Mouse (Mus musculus) midbrain, embryonic 13.5 days (tissue): ENCODE results near the gene Myh7. TPM values are rescaled to one million over a fixed set of nuclear protein-coding genes. Genes with fewer than 3 reads are reported as not detected.
"Not testable (repeated sequence)": the region's sequence is repeated elsewhere in the genome, so short reads cannot be mapped to it uniquely, and the experiment has no call there.

ENCODE experiments used
- ATAC-seq: fragments of 200-750 bp; cut with Nextera tagmentation; 2 replicates; pipeline ENCODE4 v1.8.0; 2017; ENCODE audit warnings: mild to moderate bottlenecking, moderate TSS enrichment, moderate library complexity
- H3K27ac ChIP-seq: fragments of 300-500 bp; sonication (generic); 2 replicates; pipeline ENCODE4 v1.5.1; 2015; ENCODE audit warnings: inconsistent platforms, mild to moderate bottlenecking, moderate library complexity
- H3K27me3 ChIP-seq: fragments of 300-500 bp; sonication (generic); 2 replicates; pipeline ENCODE4 v1.6.1; 2015; ENCODE audit warnings: mild to moderate bottlenecking, inconsistent platforms
- H3K36me3 ChIP-seq: fragments of 300-500 bp; sonication (generic); 2 replicates; pipeline ENCODE4 v1.6.1; 2015; ENCODE audit warnings: mild to moderate bottlenecking, inconsistent platforms
- H3K4me1 ChIP-seq: fragments of 300-500 bp; sonication (generic); replicated peaks from 2 replicates; pipeline ENCODE4 v1.6.1; 2015; ENCODE audit warnings: inconsistent platforms
- H3K4me2 ChIP-seq: fragments of 300-500 bp; sonication (generic); replicated peaks from 2 replicates; pipeline ENCODE4 v1.6.1; 2015; ENCODE audit warnings: moderate library complexity, mild to moderate bottlenecking, inconsistent platforms
- H3K4me3 ChIP-seq: fragments of 300-500 bp; sonication (generic); replicated peaks from 2 replicates; pipeline ENCODE4 v1.5.1; 2015; ENCODE audit warnings: mild to moderate bottlenecking, inconsistent platforms
- H3K9ac ChIP-seq: fragments of 300-500 bp; sonication (generic); replicated peaks from 2 replicates; pipeline ENCODE4 v1.6.1; 2015; ENCODE audit warnings: mild to moderate bottlenecking, inconsistent platforms
- H3K9me3 ChIP-seq: fragments of 300-500 bp; sonication (generic); 2 replicates; pipeline ENCODE4 v1.6.1; 2016; ENCODE audit warnings: mild to moderate bottlenecking, inconsistent platforms
- WGBS: fragments of 180-500 bp; shearing (Covaris S2); methylation state at CpG from one replicate; pipeline ENCODE4 v1.1.7; 2015; 5-methylcytosine and 5-hydroxymethylcytosine counted together
- polyA plus RNA-seq: library from polyadenylated mRNA; unstranded; fragments of >200 nt; fragmentation: Nextera tagmentation; extraction: Ambion mirVana; gene quantifications from 2 replicates; pipeline ENCODE4 v1.2.1, GENCODE M21; 2015

Myh7 gene
- polyA plus RNA-seq, 1 experiment from 2014 or later: 4.6 TPM

DNA sequence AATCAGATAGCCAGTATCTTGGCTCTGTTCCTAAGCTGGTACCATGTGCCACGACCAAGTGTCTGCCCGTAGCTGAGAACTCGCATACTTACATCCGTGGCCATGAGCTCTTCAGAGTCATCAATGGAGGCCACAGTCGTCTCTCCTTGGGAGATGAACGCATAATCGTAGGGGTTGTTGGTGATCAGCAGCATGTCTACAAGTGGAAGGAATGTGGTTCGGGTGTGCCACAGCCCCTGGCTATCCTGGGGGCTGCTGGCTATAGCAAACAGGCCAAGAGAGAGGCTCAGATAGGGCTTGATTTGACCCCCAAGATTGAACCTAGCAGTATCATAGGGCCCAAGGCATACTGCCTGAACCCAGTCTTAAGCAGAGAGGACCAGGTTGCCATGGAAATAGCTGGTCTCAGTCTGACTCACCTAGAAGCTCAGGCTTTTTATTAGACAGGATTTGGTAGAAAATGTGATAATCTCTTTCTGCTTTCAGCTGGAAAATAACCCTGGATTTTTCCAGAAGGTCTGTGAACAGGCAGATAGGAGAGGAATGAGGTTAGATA is 4.5 kb downstream of the Myh7 start:
- Histone ChIP-seq H3K4me2 (no peak overlapping the region), H3K27me3 (no peaks in the 10 kb centered on the region), H3K4me3 (no peak overlapping the region), H3K27ac (peak overlapping the region; percentile 41; the same call in 1 of the 2 replicates), H3K9ac (no peak overlapping the region), H3K4me1 (peaks cover 14% of the 10 kb centered on the region), H3K36me3 (no peaks in the 10 kb centered on the region), H3K9me3 (no peaks in the 10 kb centered on the region)
- ATAC-seq: no peak
- 90% methylated on average over 8 of the region's 8 CpGs for WGBS

DNA sequence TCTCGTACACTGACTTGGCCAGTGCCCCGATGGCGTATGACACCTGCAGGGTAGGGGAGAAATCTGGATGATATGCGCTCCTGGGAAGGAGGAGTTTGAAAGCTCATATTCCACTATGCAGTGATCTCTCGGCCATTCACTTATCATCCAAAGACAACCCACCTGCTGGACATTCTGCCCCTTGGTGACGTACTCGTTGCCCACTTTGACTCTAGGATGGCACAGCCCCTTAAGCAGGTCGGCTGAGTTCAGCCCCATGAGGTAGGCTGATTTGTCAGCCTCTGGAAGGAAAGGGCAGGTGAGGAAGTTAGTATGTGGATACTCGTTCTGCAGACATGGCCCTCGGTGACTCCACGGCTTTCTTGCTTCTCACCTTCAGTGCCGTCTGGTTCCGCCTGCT is 5.5 kb downstream of the Myh7 start:
- no peaks in the 10 kb centered on the region for H3K27me3 ChIP-seq
- no peak overlapping the region for H3K27ac ChIP-seq
- H3K4me3 ChIP-seq: no peak overlapping the region
- no peak overlapping the region for H3K4me2 ChIP-seq
- no peak for ATAC-seq
- WGBS: 92% methylated on average over 13 of the region's 13 CpGs
- no peak overlapping the region for H3K9ac ChIP-seq
- peaks cover 3% of the 10 kb centered on the region for H3K4me1 ChIP-seq
- H3K9me3 ChIP-seq: no peaks in the 10 kb centered on the region
- H3K36me3 ChIP-seq: no peaks in the 10 kb centered on the region

DNA sequence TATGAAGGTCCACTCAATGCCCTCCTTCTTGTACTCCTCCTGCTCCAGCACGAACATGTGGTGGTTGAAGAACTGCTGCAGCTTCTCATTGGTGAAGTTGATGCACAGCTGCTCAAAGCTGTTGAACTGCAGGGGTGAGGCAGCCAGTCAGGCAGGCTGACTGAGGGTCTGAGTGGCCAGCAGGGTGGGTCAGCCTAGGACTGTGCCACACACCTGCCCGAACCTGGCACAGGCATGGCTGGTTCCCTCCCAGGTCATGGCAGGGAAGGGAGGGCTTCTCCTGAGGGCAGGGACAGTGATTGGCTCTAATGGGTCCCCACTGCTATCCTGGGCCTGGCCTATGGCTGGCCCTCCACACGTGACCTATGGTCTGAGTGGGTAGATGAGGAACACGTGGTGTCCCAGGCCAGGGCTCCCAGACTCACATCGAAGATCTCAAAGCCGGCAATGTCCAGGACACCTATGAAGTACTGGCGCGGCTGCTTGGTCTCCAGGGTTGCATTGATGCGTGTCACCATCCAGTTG is 6.0 kb downstream of the Myh7 start:
- H3K9me3 ChIP-seq: not testable (repeated sequence)

DNA sequence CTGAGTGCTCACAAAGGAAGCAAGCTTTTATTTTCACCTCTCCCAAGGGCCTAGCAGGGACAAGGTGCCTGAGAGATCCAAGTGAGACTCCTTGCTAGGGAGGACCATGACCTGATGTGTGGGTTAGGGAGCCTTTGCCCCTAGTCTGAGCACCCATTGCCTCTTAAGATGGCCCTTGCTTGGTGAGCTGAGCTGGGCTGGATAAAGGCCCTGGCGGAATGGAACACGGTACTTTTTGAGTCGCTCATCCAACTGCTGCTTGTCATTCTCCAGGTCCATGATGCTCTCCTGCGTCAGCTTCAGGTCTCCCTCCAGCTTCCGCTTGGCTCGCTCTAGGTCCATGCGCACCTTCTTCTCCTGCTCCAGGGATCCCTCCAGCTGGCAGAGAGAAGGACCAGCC is 12.5 kb downstream of the Myh7 start:
- Histone ChIP-seq H3K4me2 (no peak overlapping the region), H3K9me3 (no peaks in the 10 kb centered on the region), H3K9ac (no peak overlapping the region), H3K27ac (no peak overlapping the region), H3K4me3 (no peak overlapping the region), H3K36me3 (no peaks in the 10 kb centered on the region), H3K27me3 (no peaks in the 10 kb centered on the region), H3K4me1 (no peaks in the 10 kb centered on the region)
- no peak for ATAC-seq
- 95% methylated on average over 7 of the region's 7 CpGs for WGBS

More for the DNA sequence above, 6.0 kb downstream of the Myh7 start:
- not testable (repeated sequence) for H3K27ac ChIP-seq, H3K27me3 ChIP-seq, H3K4me1 ChIP-seq, ATAC-seq, H3K4me3 ChIP-seq, H3K9ac ChIP-seq, H3K36me3 ChIP-seq, H3K4me2 ChIP-seq
- 92% methylated on average over 9 of the region's 9 CpGs for WGBS

DNA sequence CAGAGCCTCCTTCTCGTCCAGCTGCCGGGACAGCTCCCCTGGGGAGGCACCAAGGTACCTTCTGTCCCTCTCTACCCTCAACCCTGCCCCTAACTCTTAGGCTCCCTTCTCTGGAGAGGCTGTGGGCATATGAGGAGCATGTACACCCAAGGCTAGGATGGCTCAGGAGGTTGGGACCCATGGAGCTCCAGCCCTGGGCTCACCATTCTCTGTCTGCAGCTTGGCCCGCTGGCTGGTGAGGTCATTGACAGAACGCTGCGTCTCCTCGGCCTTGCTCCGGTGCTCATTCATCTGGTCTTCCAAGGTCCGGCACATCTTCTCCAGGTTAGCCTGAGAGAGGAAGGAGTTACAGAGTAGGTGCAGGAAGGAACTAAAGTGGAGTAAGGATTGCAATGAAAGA is 15.8 kb downstream of the Myh7 start:
- H3K4me2 ChIP-seq: no peak overlapping the region
- no peak for ATAC-seq
- no peak overlapping the region for H3K4me3 ChIP-seq
- H3K27ac ChIP-seq: no peak overlapping the region
- H3K9ac ChIP-seq: no peak overlapping the region
- H3K4me1 ChIP-seq: peaks cover 10% of the 10 kb centered on the region
- H3K9me3 ChIP-seq: no peaks in the 10 kb centered on the region
- H3K27me3 ChIP-seq: no peaks in the 10 kb centered on the region
- H3K36me3 ChIP-seq: no peaks in the 10 kb centered on the region
- WGBS: 87% methylated on average over 8 of the region's 8 CpGs

DNA sequence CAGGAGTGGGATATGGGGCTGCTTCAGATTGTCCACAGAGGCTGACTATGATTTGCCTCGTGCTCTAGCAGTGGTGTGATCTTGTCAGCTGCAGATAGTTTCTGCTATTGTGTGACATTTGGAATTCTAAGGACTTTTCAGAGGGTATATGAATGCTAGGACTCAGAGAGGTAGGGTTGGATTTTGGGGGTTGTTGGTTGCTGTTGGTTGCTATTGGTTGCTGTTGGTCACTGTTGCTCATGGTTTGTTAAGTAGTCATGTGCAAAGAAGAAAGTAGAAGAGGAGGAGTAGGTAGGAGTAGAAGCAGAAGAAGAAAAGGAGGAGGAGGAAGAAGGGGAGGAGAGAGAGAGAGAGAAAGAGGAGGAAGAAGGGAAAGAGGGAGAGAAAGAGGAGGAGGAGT is 17.8 kb downstream of the Myh7 start, which contains the start of gene Gm17428:
Gene Gm17428, plus strand, starts transcription at position 301 of the 400 bp plus-strand sequence.
- WGBS: 73% methylated on average over 1 of the region's 1 CpGs
- Histone ChIP-seq H3K27me3 (no peaks in the 10 kb centered on the region), H3K27ac (no peak within 1 kb of the TSS), H3K9me3 (no peaks in the 10 kb centered on the region), H3K4me2 (no peak within 1 kb of the TSS), H3K36me3 (no peaks in the 10 kb centered on the region), H3K9ac (no peak within 1 kb of the TSS), H3K4me1 (peaks cover 12% of the 10 kb centered on the region), H3K4me3 (no peak within 1 kb of the TSS)
- ATAC-seq: no peak

DNA sequence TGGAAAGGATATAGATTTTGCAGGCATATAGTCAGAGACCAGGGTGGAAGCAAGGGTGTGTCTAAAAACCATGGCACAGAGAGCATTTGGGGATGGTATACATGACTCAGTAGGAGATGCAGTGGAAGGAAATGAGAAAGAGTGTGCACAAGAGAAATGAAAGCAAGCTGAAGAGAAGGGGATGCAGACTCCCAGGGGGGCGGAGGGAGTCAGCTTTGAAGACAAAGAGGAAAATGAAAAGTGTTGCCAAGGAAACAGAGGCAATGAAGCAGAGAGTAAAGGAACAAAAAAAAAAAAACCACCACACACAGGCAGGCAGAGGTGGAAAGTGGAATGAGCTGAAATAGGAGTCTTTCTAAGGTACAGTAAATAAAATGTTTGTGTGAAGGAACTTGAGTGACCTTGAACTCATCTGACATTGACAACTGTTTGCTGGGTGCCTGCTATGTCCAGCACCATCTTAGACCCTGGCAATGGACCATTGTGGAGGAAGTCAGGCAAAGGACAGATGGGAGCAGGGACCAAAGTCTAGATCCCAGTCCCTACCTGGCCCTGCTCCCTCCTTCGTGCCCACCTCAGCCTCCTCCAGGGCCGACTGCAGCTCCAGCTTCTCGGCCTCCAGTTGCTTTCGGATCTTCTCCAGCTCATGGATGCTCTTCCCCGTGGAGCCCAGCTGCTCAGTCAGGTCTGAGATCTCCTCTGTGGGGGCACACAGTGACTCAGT is 20.2 kb downstream of the Myh7 start:
- Histone ChIP-seq H3K4me3 (no peak overlapping the region), H3K27me3 (0 out of 2 replicates have a peak, but pooled peaks cover 2% of the 10 kb centered on the region), H3K9ac (no peak overlapping the region), H3K27ac (peak overlapping the region; percentile 80), H3K4me1 (peaks cover 12% of the 10 kb centered on the region), H3K9me3 (no peaks in the 10 kb centered on the region), H3K36me3 (no peaks in the 10 kb centered on the region), H3K4me2 (no peak overlapping the region)
- peak; percentile 25; the same call in 1 of the 2 replicates for ATAC-seq
- 70% methylated on average over 6 of the region's 6 CpGs for whole genome bisulfite sequencing

DNA sequence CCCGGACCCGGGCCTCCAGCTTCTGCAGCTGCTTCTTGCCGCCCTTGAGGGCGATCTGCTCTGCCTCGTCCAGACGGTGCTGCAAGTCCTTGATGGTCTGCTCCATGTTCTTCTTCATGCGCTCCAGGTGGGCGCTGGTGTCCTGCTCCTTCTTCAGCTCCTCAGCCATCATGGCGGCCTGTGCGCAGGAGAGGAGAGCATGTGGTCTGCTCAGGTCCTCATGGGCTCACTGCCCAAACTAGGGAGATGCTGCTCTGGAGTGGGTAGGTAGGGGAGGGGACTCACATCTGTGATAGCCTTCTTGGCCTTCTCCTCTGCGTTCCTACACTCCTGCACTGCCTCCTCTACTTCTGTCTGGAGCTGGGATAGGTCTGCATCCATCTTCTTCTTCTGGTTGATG is 21.6 kb downstream of the Myh7 start:
- not testable (repeated sequence) for H3K4me3 ChIP-seq, H3K36me3 ChIP-seq, H3K9me3 ChIP-seq, H3K27me3 ChIP-seq, ATAC-seq, H3K4me2 ChIP-seq, H3K9ac ChIP-seq, H3K27ac ChIP-seq
- peaks cover 12% of the 10 kb centered on the region for H3K4me1 ChIP-seq
- WGBS: 96% methylated on average over 7 of the region's 11 CpGs

DNA sequence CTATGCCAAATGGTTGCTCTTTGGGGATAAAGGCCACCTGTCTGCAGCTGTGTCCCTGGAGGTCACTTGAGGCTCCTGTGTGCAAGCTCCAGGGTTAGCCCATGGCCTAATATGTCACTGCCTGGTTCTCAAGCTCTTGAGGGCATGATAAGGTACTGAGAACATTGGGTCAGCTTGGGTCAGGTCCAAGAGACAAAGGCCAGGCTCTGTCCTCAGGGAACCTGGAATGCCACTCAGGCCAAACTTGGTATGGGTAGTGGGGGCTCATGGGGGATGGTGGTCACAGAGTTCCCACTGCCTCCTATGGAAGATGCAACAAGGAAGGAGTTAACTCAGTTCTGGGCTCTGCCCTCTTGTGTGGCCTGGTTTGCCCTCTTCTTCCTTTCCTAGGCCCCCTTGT is 26.1 kb downstream of the Myh7 start:
- no peak overlapping the region for H3K4me3 ChIP-seq
- H3K36me3 ChIP-seq: no peaks in the 10 kb centered on the region
- H3K4me1 ChIP-seq: no peaks in the 10 kb centered on the region
- H3K27me3 ChIP-seq: 0 out of 2 replicates have a peak, but pooled peaks cover 2% of the 10 kb centered on the region
- H3K4me2 ChIP-seq: no peak overlapping the region
- no peaks in the 10 kb centered on the region for H3K9me3 ChIP-seq
- ATAC-seq: no peak
- H3K9ac ChIP-seq: no peak overlapping the region
- no peak overlapping the region for H3K27ac ChIP-seq

DNA sequence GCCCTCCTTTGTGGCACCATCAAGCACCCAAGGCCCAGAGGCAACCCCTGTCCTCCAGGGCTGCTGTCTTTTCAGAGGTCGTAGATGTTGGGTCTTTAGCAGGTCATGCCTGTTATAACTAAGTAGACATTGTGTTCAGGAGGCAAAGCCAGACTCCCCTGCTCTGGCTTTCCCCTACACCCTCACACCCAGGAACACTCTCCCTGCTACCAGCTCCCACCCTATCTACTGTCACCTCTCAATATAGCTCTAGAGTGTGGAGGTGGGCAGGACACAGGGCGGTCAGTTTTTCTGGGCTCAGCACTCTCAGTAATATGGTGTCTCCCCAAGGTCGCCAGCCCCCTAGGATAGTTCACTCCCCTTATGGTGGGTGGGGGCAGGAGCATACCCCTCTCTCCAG is 26.6 kb downstream of the Myh7 start:
- H3K36me3 ChIP-seq: no peaks in the 10 kb centered on the region

DNA sequence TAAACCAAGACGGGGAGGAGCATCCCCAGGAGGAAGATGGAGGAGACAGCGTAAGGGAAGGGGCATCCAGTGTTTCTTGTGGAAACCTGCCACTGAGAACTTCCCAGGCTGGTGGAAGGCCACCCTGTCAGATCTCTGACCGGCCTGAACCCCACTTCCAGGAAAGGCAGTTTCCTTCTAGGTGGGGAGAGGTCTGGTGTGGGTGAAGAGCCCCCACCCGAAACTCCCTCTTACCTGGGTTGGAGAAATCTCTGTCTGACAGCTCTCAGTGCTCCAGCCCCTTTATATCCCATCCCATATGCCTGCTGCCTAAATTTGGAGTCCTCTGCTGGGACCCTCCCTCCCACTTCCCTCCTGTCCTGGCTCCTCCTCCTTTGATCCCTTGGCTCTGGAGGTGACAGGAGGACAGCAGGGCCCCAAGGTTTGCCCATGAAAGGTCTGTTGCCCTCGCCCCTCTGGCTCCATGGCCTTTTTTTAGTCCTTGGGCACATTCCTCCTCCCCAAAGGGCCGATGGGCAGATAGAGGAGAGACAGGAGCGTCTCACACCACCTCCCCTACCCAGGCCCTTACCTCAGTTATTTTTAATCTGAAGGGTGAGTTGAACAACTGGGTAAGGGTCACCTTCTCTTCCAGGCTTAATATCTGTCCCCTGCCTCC is 28.0 kb downstream of the Myh7 start, which contains the start of gene Myh6:
Gene Myh6, minus strand, starts transcription at position 608 of the 658 bp plus-strand sequence.
- H3K4me1 ChIP-seq: no peaks in the 10 kb centered on the region
- no peak for ATAC-seq
- 83% methylated on average over 7 of the region's 7 CpGs for WGBS
- H3K9me3 ChIP-seq: no peaks in the 10 kb centered on the region
- no peak within 1 kb of the TSS for H3K27ac ChIP-seq
- H3K27me3 ChIP-seq: 0 out of 2 replicates have a peak, but pooled peaks cover 2% of the 10 kb centered on the region
- H3K4me2 ChIP-seq: no peak within 1 kb of the TSS
- H3K4me3 ChIP-seq: no peak within 1 kb of the TSS
- no peaks in the 10 kb centered on the region for H3K36me3 ChIP-seq
- no peak within 1 kb of the TSS for H3K9ac ChIP-seq

More for the DNA sequence above, 26.6 kb downstream of the Myh7 start:
- Histone ChIP-seq H3K9ac (no peak overlapping the region), H3K27me3 (0 out of 2 replicates have a peak, but pooled peaks cover 2% of the 10 kb centered on the region), H3K27ac (no peak overlapping the region), H3K4me3 (no peak overlapping the region), H3K9me3 (no peaks in the 10 kb centered on the region), H3K4me1 (no peaks in the 10 kb centered on the region), H3K4me2 (no peak overlapping the region)
- no peak for ATAC-seq
- WGBS: 95% methylated on average over 3 of the region's 3 CpGs

DNA sequence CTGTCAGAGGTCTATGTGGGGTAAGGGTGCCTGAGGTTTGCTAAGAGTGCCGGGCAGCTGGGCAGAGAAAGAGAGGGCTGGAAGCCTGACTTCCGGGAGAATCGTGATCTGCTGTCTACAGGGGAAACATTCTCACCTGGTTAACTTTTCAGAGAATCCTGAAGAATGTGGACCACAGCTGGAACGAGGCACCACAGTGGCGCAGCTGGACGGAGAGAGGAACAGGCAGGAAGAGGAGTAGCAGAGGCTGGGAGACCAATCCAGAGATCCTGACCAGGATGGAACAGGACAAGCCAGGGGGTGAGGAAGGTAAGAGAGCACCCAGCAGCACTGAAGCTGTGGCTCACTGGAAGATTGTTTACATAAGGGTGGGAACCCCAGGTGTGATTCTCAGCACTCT is 28.8 kb downstream of the Myh7 start:
- H3K4me1 ChIP-seq: no peaks in the 10 kb centered on the region
- H3K4me3 ChIP-seq: no peak overlapping the region
- no peak for ATAC-seq
- H3K36me3 ChIP-seq: no peaks in the 10 kb centered on the region
- WGBS: 80% methylated on average over 6 of the region's 6 CpGs
- H3K9me3 ChIP-seq: no peaks in the 10 kb centered on the region
- H3K9ac ChIP-seq: no peak overlapping the region
- 0 out of 2 replicates have a peak, but pooled peaks cover 2% of the 10 kb centered on the region for H3K27me3 ChIP-seq
- H3K27ac ChIP-seq: no peak overlapping the region
- H3K4me2 ChIP-seq: no peak overlapping the region
